Mouse (Mus musculus): ENCODE data around the gene Gabbr2. TPM values are rescaled to one million over a fixed set of nuclear protein-coding genes. Genes with fewer than 3 reads are reported as not detected.

The Gabbr2 gene
- polyA plus RNA-seq (2012; rRNA removed), result 10.2 and 25.0 TPM in 2 replicates

DNA sequence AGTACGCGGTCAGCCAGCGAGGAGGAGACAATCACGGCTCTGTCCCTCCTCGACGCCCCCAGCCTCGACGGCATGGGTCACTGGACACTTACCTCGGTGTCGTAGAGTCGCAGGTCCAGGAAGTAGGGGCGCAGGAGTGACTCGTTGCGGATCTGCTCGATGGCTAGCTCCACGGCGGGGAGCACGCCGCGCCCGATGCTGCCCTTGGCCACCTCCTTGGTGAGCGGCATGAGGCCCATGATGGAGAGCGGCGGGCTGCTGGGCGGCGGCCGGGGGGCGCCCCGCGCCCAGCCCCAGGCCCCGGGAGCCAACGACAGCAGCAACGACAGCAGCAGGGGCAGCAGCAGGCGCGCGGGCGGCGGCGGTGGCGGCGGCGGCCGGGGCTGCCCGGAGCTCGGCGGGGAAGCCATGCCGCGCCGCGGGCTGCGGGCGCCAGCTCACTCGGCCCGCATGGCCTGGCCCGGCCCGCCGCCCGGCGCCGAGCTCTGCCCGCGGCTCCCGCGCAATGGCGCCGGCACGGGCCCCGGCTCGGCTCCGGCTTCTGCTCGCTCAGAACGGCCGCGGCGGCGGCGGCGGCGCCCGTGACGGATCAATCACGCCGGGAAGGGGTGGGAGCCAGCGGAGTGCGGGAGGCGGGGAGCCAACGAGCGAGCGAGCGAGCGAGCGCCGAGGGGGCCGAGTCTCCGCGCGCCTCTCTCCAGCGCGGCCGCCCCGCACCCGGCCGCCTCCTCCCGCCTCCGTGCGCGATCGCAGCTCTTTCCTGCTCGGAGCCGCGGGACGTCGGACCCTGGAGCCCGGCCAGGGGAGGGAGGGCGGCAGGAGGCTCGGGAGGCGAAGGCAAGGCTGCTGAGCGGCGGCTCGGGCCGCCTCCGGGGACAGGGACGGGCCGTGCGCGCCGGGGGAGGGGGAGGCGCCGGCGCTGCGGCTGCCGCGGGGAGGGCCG, at the start of gene Gabbr2:
Gene Gabbr2 (minus strand): TSS at position 858 of the 943 bp plus-strand sequence.
- DNase-seq (ENCODE audit: low read depth), result peak; percentile 75
- no peak for TF ChIP-seq CTCF (IDR thresholded peaks at IDR 0.05; ENCODE audit: borderline replicate concordance, extremely low read depth, insufficient read depth, insufficient read length)
- TF ChIP-seq POLR2A (IDR thresholded peaks at IDR 0.05; ENCODE audit: borderline replicate concordance, extremely low read depth, insufficient read depth, insufficient read length, poor library complexity, severe bottlenecking), result no peak

DNA sequence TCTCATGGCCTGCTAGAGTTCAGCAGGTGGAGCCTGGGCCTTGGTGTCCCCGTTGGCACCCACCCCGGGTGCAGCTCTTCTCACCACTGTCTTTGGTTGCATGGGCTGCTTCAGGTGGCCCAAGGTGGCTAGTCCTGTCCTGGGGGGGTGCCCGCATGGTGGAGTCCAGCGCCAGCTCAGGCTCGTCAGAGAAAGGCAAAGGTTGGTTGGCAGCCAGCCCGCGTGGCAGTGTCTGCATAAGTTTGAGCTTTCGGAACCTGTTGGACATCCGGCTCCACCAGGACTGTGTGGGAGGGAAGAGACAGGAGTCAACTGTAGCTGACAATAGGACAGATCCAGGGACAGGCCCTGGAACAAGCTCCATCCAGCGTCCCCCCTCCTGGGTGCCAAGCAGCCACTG, 47.9 kb upstream of the Gabbr2 start:
- TF ChIP-seq POLR2A (IDR thresholded peaks at IDR 0.05; ENCODE audit: borderline replicate concordance, extremely low read depth, insufficient read depth, insufficient read length, poor library complexity, severe bottlenecking) (no peak), CTCF (IDR thresholded peaks at IDR 0.05; ENCODE audit: borderline replicate concordance, extremely low read depth, insufficient read depth, insufficient read length) (no peak)
- no peak for DNase-seq (ENCODE audit: low read depth)

DNA sequence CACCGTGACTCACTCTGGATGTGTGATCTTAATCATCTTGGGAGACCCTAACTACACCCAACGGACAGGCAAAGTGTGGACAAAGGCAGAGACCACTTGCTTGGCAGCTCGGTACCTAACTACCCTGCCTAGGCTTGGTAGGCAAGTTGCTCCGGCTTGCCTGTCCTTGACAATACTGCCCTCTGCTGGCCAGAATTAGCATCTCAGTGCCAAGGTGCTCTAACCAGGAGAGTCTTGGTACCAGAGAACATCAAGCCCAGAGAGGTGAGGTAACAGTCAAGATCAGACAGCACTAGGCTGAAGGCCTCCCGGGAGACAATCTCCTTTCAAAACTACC, 45.6 kb upstream of the Gabbr2 start:
- DNase-seq (ENCODE audit: low read depth), result peak; percentile 89
- no peak for TF ChIP-seq POLR2A (IDR thresholded peaks at IDR 0.05; ENCODE audit: borderline replicate concordance, extremely low read depth, insufficient read depth, insufficient read length, poor library complexity, severe bottlenecking)
- peak; percentile 95 for TF ChIP-seq CTCF (IDR thresholded peaks at IDR 0.05; ENCODE audit: borderline replicate concordance, extremely low read depth, insufficient read depth, insufficient read length)

DNA sequence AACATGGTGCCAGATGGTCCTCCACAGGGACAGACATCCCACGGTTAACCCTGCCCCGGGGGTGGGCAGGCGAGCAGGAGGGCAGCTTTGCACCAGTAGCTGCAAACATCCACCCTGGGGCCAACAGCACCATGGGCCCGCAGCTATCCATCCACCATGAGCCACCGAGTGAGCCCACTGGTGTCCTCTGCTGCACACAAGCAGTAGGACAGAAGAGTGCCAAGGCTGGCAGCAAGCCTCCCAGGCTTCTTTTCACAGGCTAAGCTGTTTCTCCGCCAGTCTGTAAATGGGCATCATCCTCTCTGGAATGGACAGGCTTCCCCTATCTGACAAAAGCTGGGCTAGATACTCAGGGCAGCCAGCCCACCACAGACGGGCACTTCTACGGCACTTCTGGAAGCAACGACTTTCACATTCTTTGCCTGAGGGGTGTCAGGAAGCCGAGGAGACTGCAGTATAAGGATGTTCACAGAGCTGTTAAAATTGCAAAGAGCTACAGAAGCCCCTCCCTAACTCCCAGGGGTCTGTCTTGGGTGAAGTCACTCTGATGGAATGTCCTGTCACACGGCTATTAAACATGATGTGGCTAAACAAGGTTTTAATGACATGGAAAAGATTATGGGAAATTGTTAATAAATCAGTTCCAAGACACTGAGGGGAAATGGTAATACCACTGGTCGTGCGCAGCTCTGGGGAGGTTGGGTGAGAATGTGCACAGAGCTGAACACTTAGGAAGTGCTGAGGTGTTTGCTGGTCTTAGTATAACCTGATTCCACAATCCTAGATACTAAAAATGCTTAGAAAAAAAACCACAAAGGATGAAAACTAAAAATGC, 45.0 kb upstream of the Gabbr2 start:
- DNase-seq (ENCODE audit: low read depth), result peak; percentile 56
- TF ChIP-seq CTCF (IDR thresholded peaks at IDR 0.05; ENCODE audit: borderline replicate concordance, extremely low read depth, insufficient read depth, insufficient read length) (no peak), POLR2A (IDR thresholded peaks at IDR 0.05; ENCODE audit: borderline replicate concordance, extremely low read depth, insufficient read depth, insufficient read length, poor library complexity, severe bottlenecking) (no peak)

DNA sequence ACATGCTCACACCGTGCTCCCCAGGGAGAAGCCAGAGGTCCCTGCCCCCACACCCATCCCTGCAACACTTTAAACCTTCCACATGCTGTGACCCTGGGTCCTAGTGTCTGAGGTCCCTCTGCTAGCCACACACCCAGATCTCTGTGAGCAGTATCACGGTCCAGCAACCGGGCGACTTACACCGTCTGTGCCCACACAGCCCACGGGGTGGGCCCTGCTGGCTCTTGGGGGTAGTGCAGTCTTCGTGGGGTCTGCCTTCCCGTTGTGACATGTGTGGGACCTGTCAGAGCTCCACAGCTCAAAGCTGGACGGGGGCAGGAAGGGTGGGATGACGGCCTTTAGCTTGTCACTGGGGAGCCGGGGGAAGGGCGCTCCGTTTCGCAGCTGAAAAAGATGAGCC, 43.9 kb upstream of the Gabbr2 start:
- no peak for DNase-seq (ENCODE audit: low read depth)
- TF ChIP-seq POLR2A (IDR thresholded peaks at IDR 0.05; ENCODE audit: borderline replicate concordance, extremely low read depth, insufficient read depth, insufficient read length, poor library complexity, severe bottlenecking) (no peak), CTCF (IDR thresholded peaks at IDR 0.05; ENCODE audit: borderline replicate concordance, extremely low read depth, insufficient read depth, insufficient read length) (peak; percentile 25; the same call in 1 of the 2 replicates)

DNA sequence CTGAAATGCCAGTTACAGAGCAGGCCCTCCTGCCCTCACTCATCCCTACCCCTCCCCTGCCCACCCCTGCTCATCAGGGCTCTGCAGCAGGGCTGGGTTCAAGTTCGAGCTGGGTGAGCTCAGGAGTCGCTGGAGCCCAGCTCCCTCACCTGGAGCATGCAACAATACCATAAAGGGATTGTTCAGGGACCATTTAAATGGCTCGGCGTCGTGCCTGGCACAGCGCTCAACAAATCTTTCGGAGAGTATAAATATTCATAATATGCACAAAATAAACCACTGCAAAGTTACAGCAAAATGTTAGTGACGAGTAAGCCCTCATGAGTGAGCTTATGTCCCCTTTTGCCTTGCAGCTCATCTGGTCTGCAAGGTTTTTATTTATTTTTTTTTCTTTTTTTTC, 40.5 kb upstream of the Gabbr2 start:
- no peak for TF ChIP-seq POLR2A (IDR thresholded peaks at IDR 0.05; ENCODE audit: borderline replicate concordance, extremely low read depth, insufficient read depth, insufficient read length, poor library complexity, severe bottlenecking)

DNA sequence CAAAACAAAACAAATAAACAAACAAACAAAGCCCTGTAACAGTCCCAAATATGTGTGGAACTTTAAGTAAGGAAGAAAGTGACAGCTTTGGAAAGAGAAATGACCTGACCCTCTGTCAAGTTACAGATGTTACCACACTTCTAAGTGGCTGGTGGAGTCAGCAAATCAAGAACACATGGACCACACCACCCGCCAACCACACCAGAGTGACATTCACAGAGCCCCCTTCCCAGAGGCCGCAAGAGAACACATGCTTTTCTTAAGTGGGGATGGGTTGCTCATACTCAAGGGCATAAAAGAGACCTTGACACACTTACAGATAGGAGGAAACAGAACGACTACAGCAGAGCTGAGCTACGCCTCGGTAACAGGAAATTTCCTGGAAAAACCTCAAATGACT, 37.1 kb upstream of the Gabbr2 start:
- DNase-seq (ENCODE audit: low read depth), result no peak

More for the DNA sequence above, 40.5 kb upstream of the Gabbr2 start:
- no peak for DNase-seq (ENCODE audit: low read depth)

DNA sequence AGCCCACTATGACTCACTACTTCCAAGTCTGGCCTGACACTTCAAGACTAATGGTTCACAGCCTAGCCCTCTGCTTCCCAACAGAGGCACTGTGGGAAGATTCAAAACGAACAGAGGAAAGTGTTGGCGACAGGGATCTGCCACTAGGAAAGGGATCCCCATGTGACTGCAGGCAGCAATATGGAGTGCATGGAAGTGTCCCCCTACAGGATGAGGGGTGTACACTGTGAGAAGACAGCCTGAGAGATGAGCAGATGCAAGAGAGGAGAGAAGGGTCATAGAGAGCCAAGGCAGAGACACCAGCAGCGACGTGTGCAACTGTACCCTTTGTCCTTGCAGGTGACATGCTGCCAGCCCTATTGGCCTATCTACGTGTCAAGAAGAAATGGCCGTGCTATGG, 32.3 kb upstream of the Gabbr2 start:
- no peak for DNase-seq (ENCODE audit: low read depth)
- TF ChIP-seq CTCF (IDR thresholded peaks at IDR 0.05; ENCODE audit: borderline replicate concordance, extremely low read depth, insufficient read depth, insufficient read length) (0 out of 2 replicates have a peak, but pooled peaks have one; percentile 9), POLR2A (IDR thresholded peaks at IDR 0.05; ENCODE audit: borderline replicate concordance, extremely low read depth, insufficient read depth, insufficient read length, poor library complexity, severe bottlenecking) (no peak)

More for the DNA sequence above, 37.1 kb upstream of the Gabbr2 start:
- TF ChIP-seq CTCF (IDR thresholded peaks at IDR 0.05; ENCODE audit: borderline replicate concordance, extremely low read depth, insufficient read depth, insufficient read length), result no peak
- TF ChIP-seq POLR2A (IDR thresholded peaks at IDR 0.05; ENCODE audit: borderline replicate concordance, extremely low read depth, insufficient read depth, insufficient read length, poor library complexity, severe bottlenecking), result no peak

DNA sequence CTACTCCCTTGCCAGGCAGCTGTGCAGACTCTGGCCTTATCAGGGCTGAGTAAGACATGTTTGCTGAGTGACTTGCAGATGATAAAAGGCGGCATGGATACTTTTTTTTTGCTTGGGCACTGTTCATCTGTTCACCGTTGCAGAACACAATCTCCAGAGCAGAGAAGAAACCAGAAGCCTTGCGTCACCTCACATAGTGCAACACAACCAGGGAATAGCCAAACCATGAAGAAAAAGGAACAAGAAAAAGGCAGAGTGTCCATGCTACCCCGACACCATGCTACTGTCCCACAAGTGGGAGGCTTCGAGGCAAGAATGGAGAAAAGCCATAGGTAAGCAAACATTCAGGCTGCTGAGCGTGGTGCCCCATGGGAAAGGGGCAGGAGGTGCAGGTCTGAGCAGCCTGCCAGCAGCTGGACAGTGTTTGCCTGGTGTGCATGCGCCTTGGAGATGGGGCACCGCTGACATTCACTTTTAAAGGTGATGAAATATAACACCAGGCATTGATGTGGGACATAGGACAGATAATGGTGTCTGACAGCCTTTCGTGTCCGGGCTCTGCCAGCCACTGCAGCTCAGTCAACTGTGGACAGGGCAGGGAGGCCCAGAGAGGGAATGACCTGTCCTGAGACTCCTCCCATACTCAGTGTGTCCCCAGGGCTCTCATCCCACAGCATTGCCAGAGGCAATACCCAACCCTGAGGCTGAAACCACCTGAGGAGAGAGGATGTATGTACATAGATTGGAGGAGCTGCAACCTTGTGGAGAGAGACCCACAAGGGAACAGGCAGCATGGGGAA, 31.3 kb upstream of the Gabbr2 start:
- DNase-seq (ENCODE audit: low read depth), result no peak
- TF ChIP-seq POLR2A (IDR thresholded peaks at IDR 0.05; ENCODE audit: borderline replicate concordance, extremely low read depth, insufficient read depth, insufficient read length, poor library complexity, severe bottlenecking) (no peak), CTCF (IDR thresholded peaks at IDR 0.05; ENCODE audit: borderline replicate concordance, extremely low read depth, insufficient read depth, insufficient read length) (no peak)

DNA sequence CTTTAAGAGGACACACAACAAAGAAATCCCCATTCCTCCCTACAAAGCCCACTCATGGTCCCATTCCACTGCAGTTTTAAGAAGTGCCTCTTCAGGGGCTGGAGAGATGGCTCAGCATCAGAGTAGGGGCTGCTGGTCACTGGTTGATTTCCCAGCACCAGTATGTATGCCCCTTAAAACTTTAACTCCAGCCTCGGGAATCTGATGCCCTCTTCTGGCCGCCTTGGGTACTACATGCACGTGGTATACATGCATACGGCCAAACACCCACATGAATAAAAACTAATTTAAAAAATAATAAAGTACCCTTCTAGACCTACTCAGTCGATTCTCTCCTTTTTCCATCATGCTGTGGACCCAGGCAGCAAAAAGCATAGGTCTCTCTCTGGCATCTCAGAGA, 28.9 kb upstream of the Gabbr2 start:
- DNase-seq (ENCODE audit: low read depth), result peak; percentile 50
- peak; percentile 75; the same call in 1 of the 2 replicates for TF ChIP-seq CTCF (IDR thresholded peaks at IDR 0.05; ENCODE audit: borderline replicate concordance, extremely low read depth, insufficient read depth, insufficient read length)
- no peak for TF ChIP-seq POLR2A (IDR thresholded peaks at IDR 0.05; ENCODE audit: borderline replicate concordance, extremely low read depth, insufficient read depth, insufficient read length, poor library complexity, severe bottlenecking)

DNA sequence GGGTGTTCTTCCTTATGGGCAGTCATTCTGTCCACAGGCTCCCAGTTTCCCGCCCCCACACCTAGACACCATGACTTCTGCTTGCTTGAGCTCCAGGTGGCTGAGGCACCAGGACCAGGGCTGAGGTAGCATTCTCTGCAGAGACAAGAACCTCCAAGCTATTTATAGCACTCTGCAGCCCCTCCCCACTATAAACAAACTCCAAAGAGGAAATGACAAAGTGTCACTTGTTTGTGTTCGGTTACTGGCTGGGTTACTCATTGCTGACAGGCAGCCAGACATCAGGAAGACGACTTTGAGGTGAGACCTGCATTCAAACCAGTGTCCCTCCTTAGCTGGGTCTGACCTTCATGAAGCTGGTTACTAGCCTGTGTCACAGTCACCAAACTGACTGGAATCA, 23.5 kb upstream of the Gabbr2 start:
- TF ChIP-seq CTCF (IDR thresholded peaks at IDR 0.05; ENCODE audit: borderline replicate concordance, extremely low read depth, insufficient read depth, insufficient read length) (no peak), POLR2A (IDR thresholded peaks at IDR 0.05; ENCODE audit: borderline replicate concordance, extremely low read depth, insufficient read depth, insufficient read length, poor library complexity, severe bottlenecking) (no peak)
- DNase-seq (ENCODE audit: low read depth), result no peak
